Mouse (Mus musculus) megakaryocyte, embryonic 14.5 days (primary cell): ENCODE results near the gene Eef1akmt1.

Experiments used
- FLI1 ChIP-seq: IDR thresholded peaks from 2 replicates; pipeline ENCODE4 v1.6.1; 2012; ENCODE audit warnings: low read length, inconsistent platforms, mixed read lengths
- GATA1 ChIP-seq: IDR thresholded peaks from 3 replicates; pipeline ENCODE4 v1.6.1; 2012; ENCODE audit warnings: mixed read lengths, low read length, inconsistent platforms, borderline replicate concordance

GRCm38 (mm10) chr14:57547062-57547461, 24.4 kb downstream of the Eef1akmt1 start:
- TF ChIP-seq GATA1 (no peak), FLI1 (no peak)
